Mouse (Mus musculus) left cerebral cortex, postnatal 14 days (tissue): ENCODE results near the gene Gm20388. TPM values are rescaled to one million over a fixed set of nuclear protein-coding genes. Genes with fewer than 3 reads are reported as not detected.
"Not testable (repeated sequence)": the region's sequence is repeated elsewhere in the genome, so short reads cannot be mapped to it uniquely, and the experiment has no call there.

Experiments used
- DNase-seq, 2 experiments: peaks; one replicate each; pipeline ENCODE4 v3.0.0; 2021 to 2022; ENCODE audit warnings: low spot score in 2 of 2, mixed read lengths in 1 of 2
- intact Hi-C: fragments of 180-260 bp; cut with DNase I; formaldehyde crosslinking; loops from one replicate; pipeline ENCODE4 v1.15.1; 2025
- total RNA-seq, 2 experiments: library from RNA; stranded (reverse); gene quantifications; 2 replicates each; pipeline ENCODE4 v1.2.3; 2021

Gene Gm20388
- total RNA-seq, 2 experiments from 2014 or later: 2.8 to 7.3 TPM

DNA sequence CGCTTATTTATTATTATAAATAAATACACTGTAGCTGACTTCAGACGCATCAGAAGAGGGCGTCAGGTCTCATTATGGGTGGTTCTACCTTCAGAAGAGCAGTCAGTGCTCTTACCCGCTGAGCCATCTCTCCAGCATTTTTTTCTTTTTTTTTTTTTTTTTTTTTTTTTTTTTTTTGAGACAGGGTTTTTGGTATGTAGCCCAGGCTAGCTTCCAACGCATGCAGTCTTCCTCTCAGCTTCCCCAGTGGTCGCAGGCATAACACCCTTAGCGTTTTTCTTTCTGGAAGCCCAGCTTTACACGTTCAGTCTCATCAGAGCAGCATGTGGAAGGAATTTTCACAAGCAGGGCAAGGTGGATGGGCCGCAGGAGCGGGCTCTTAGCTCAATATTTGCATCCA, 3607.5 kb downstream of the Gm20388 start:
- intact Hi-C loops: no loop called here
- no peak for DNase-seq

GRCm38 (mm10) chr8:123518667-123519066, 3608.0 kb downstream of the Gm20388 start, which contains the start of gene Gas8:
Gas8 (plus strand) TSS chr8:123518834.
- intact Hi-C loops: no loop called here

GRCm38 (mm10) chr8:123520048-123520447, 3609.4 kb downstream of the Gm20388 start:
- intact Hi-C loops, DNase-seq: not testable (repeated sequence)

More at GRCm38 (mm10) chr8:123518667-123519066, 3608.0 kb downstream of the Gm20388 start, which contains the start of gene Gas8:
- DNase-seq: peak; percentile 91 to 95

DNA sequence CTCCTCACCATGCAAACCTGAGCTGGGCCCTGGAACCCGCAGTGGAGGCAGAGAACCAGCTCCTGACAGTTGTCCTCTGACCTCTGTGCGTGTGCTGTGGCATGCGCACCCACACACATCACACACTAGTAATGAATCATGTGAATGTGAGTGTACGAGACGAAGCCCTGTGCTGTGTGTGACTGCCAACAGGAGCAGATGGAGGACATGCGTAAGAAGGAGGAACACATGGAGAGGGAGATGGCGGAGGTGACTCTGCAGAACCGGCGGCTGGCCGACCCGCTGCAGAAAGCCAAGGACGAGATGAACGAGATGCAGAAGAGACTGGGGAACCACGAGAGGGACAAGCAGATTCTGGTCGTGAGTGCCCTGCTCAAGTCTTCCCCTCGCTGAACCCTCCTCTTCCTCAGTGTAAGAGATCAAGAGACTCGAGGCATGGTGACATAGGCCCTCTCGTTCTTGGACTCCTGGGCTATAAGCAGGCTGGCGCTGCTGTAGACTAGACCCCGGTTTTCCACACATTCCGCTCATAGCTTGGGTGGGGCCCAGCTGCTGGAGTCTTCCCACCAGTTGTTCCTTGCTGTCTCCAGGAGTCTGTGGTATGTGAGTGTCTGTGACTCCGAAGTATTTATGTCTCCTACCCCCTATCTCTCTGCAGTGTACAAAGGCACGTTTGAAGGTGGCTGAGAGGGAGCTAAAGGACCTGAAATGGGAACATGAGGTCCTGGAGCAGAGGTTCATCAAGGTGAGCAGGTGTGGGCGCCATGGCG, 3617.3 kb downstream of the Gm20388 start:
- peak in 1 of 2 experiments; percentile 62 for DNase-seq
- intact Hi-C loops: no loop called here

DNA sequence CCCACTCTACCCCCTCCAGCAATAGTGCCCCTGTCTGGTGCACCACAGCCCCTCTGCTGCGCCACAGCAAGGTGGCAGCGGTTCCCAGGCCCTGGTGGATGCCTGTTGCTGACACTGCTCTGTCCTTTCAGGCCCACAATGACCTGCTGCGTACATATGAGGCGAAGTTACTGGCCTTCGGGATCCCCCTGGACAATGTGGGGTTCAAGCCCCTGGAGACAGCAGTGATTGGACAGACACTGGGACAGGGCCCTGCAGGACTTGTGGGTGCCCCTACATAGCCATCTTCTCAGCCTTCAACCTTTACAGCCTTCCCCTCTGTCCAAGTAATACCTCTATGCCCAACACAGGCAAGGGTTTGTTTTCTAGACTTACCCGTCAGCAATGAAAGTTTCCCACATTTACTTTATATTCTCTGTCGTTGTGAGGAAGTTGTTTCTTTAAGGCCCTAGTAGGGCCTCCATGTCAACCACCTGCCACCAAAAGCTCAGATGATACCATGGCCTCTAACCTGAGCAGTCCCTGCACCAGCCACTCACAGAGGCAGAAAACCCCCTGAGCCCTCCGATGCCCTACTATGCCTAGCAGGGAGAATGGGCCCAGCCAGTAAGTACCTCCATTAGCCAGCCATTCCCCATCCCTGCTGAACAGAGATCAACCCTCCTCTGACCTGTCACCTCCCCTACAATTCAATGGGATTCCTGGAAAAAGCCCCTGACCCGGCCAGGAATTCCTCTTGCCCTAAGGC, 3625.8 kb downstream of the Gm20388 start:
- DNase-seq: no peak
- intact Hi-C loops: no loop called here

DNA sequence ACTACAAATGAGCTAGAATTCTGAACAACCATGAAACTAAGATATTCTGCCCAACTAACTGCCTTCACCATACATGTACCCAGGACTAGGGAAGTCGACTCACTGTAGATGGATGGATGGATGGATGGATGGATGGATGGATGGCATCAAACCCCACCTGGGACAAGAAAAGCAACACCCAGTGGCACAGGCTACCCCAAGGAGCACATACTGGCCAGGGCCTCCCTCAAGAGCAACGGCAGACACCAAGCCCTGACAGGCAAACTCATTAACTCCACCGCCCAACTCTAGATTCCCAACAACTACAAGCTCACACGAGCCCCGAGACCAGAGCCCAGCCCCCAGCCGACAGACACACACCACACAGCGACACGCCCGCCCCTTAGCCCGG, 3626.3 kb downstream of the Gm20388 start:
- intact Hi-C loops: no loop called here
- DNase-seq: no peak

DNA sequence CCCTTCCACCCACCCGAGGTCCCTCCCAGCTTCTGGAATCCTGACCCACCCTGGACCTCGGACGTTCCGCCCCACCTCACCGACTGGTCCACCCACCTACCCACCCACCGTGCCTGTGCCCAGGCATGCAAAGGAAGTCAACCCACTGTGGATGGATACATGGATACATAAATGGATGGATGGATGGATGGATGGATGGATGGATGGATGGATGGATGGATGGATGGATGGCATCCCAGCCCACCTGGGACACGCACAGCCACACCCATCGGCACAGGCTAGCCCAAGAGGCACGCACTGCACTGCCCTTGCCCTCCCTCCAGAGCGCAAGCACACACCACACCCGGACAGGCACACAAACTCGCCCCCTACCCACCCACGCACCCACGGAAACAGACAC, 3627.0 kb downstream of the Gm20388 start:
- DNase-seq: peak in 1 of 2 experiments; percentile 57
- intact Hi-C loops: not testable (repeated sequence)

GRCm38 (mm10) chr8:123564221-123564620, 3653.6 kb downstream of the Gm20388 start:
- DNase-seq, intact Hi-C loops: not testable (repeated sequence)

- peak; percentile 4 to 6 for DNase-seq
- intact Hi-C loops: not testable (repeated sequence)
Measured at GRCm38 (mm10) chr8:123575386-123575785, 3664.7 kb downstream of the Gm20388 start.

DNA sequence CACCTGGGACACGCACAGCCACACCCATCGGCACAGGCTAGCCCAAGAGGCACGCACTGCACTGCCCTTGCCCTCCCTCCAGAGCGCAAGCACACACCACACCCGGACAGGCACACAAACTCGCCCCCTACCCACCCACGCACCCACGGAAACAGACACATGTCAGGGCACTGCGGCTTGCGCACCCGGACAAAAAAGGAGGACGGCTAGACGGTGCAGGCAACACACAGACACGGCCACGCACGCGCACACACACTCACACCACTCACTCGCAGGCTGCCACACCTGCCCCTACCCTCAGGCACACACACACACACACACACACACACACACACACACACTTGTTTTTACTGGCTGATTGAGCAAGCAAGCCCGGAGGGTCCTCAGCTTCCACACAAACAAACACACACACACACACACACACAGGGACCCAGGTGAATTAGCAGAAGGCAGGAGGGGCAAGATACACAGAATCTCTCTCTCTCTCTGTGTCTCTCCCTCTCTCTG, 3690.1 kb downstream of the Gm20388 start:
- peak in 1 of 2 experiments; percentile 2 for DNase-seq
- intact Hi-C loops: not testable (repeated sequence)

DNA sequence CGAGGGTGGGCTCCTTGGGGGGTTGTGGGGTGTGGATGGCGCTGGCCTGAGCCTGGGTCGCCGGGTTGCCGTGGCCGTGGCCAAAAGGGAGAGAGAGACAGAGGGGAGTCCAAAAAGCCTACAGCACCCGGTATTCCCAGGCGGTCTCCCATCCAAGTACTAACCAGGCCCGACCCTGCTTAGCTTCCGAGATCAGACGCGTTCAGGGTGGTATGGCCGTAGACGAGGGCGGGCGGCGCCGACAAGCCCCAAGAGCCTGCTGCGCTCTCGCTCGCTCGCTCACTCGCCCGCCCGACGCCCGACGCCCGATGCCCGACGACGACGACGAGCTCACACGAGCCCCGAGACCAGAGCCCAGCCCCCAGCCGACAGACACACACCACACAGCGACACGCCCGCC, 3690.8 kb downstream of the Gm20388 start:
- DNase-seq, intact Hi-C loops: not testable (repeated sequence)

- intact Hi-C loops: not testable (repeated sequence)
- DNase-seq: peak in 1 of 2 experiments; percentile 4
Measured at GRCm38 (mm10) chr8:123612652-123613051, 3702.0 kb downstream of the Gm20388 start.

GRCm38 (mm10) chr8:123623523-123623922, 3712.9 kb downstream of the Gm20388 start:
- intact Hi-C loops: not testable (repeated sequence)

GRCm38 (mm10) chr8:123624274-123624673, 3713.6 kb downstream of the Gm20388 start:
- DNase-seq: no peak
- intact Hi-C loops: no loop called here

More at GRCm38 (mm10) chr8:123623523-123623922, 3712.9 kb downstream of the Gm20388 start:
- DNase-seq: not testable (repeated sequence)

- DNase-seq: peak; percentile 28 to 66
- intact Hi-C loops: no loop called here
Measured at GRCm38 (mm10) chr8:123624702-123625101, 3714.1 kb downstream of the Gm20388 start.

DNA sequence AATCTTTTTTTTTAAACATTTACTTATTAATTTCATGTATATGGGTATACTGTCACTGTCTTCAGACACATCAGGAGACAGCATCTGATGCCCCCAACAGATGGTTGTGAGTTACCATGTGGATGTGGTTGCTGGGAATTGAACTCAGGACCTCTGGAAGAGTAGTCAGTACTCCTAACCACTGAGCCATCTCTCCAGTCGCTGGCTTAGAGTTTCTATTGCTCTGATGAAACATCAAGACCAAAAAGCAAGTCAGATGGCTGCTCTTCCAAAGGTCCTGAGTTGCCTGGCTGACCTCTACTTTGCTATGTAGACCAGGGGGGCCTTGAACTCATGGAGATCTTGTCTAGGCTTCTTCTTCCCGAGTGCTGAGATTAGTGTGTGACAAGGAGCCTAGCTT, 3715.1 kb downstream of the Gm20388 start:
- no peak for DNase-seq
- intact Hi-C loops: no loop called here

- intact Hi-C loops: no loop called here
- no peak for DNase-seq
Measured at GRCm38 (mm10) chr8:123627410-123628147, 3716.9 kb downstream of the Gm20388 start.

- intact Hi-C loops: no loop called here
- DNase-seq: peak in 1 of 2 experiments; percentile 64
Measured at GRCm38 (mm10) chr8:123628253-123628967, 3717.8 kb downstream of the Gm20388 start.
